Mouse (Mus musculus) neural tube, embryonic 13.5 days (tissue): Measurements from ENCODE around the gene Apon. TPM values are rescaled to one million over a fixed set of nuclear protein-coding genes. Genes with fewer than 3 reads are reported as not detected.
A peak's percentile ranks its signal among the peaks of the same experiment; 100 is the strongest.
"Not testable (repeated sequence)": the region's sequence is repeated elsewhere in the genome, so short reads cannot be mapped to it uniquely, and the experiment has no call there.

Experiments used
- ATAC-seq: fragments of 200-750 bp; cut with Nextera tagmentation; 2 replicates; pipeline ENCODE4 v1.8.0; 2017; ENCODE audit warnings: low read depth, mild to moderate bottlenecking, moderate TSS enrichment, moderate library complexity
- H3K27ac ChIP-seq: fragments of 300-500 bp; sonication (generic); replicated peaks from 2 replicates; pipeline ENCODE4 v1.5.1; 2015; ENCODE audit warnings: moderate library complexity, mild to moderate bottlenecking, inconsistent platforms
- H3K27me3 ChIP-seq: fragments of 300-500 bp; sonication (generic); 2 replicates; pipeline ENCODE4 v1.6.1; 2015; ENCODE audit warnings: mild to moderate bottlenecking, inconsistent platforms
- H3K36me3 ChIP-seq: fragments of 300-500 bp; sonication (generic); 2 replicates; pipeline ENCODE4 v1.6.1; 2015; ENCODE audit warnings: mild to moderate bottlenecking, inconsistent platforms
- H3K4me1 ChIP-seq: fragments of 300-500 bp; sonication (generic); replicated peaks from 2 replicates; pipeline ENCODE4 v1.6.1; 2015; ENCODE audit warnings: inconsistent platforms
- H3K4me2 ChIP-seq: fragments of 300-500 bp; sonication (generic); 2 replicates; pipeline ENCODE4 v1.6.1; 2015; ENCODE audit warnings: inconsistent platforms, mild to moderate bottlenecking, moderate library complexity
- H3K4me3 ChIP-seq: fragments of 300-500 bp; sonication (generic); 2 replicates; pipeline ENCODE4 v1.5.1; 2015; ENCODE audit warnings: mild to moderate bottlenecking, inconsistent platforms
- H3K9ac ChIP-seq: fragments of 300-500 bp; sonication (generic); 2 replicates; pipeline ENCODE4 v1.6.1; 2015; ENCODE audit warnings: moderate library complexity, mild to moderate bottlenecking, inconsistent platforms
- H3K9me3 ChIP-seq: fragments of 300-500 bp; sonication (generic); 2 replicates; pipeline ENCODE4 v1.6.1; 2016; ENCODE audit warnings: inconsistent platforms
- WGBS: fragments of 180-500 bp; shearing (Covaris S2); methylation state at CpG from one replicate; pipeline ENCODE4 v1.1.7; 2015; 5-methylcytosine and 5-hydroxymethylcytosine counted together
- polyA plus RNA-seq: library from polyadenylated mRNA; unstranded; fragments of >200 nt; fragmentation: Nextera tagmentation; extraction: Ambion mirVana; gene quantifications from 2 replicates; pipeline ENCODE4 v1.2.1, GENCODE M21; 2015

Gene Apon
- polyA plus RNA-seq, 1 experiment from 2014 or later: 0.32 TPM

- Histone ChIP-seq H3K4me2 (no peak overlapping the region), H3K4me3 (no peak overlapping the region), H3K27ac (no peak overlapping the region), H3K9me3 (no peaks in the 10 kb centered on the region), H3K4me1 (no peaks in the 10 kb centered on the region), H3K27me3 (no peaks in the 10 kb centered on the region), H3K9ac (no peak overlapping the region), H3K36me3 (peaks cover 84% of the 10 kb centered on the region)
- ATAC-seq: no peak
- WGBS: 90% methylated on average over 20 of the region's 20 CpGs
Observed at GRCm38 (mm10) chr10:128282886-128283450, 29.1 kb downstream of the Apon start.

DNA sequence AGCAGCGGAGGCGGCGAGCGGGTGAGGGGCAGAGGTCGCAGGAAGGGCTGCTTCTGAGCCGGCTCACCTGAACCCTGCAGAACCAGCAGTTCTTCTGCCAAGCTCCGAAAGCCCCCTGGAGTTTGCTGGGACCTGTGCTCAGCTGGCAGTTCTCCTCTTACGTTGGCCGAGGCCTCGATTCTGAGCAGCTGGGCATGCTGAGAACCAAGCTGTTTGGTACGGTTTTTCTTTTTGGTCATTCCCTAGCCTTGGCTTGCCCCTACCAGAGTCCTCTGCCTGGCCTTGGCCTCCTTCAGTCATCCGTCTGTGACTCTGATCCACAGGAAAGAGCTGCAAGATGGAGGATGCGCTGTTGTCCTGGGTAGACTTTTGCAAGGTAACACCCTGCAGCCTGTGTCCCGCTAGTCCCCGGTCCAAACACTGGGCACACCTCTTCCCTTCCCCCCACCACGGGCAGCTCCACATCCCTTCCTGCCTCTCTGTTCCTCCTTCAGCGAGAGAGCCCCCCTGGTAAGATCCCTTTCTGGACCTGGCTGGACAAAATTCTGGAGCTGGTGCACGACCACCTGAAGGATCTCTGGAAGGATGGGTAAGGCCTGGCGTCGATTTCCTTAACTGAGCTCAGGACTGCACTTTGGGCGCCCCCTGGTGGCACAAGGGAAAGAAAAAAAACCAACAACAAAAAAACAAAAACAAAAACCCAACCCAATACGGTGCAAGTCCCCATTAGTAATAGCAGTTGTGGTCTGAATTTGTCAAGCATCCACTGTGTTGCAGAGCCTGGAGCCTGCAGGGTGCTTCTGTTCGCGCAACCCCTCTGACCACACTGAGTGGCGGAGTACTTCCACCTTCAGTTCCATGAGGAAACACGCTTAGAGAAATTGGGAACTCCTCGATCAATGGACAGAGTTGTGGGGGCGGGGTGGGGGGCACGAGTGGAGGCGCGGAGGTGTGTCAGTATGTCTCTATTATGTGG is 30.0 kb downstream of the Apon start:
- ATAC-seq: peak; percentile 50; the same call in 1 of the 2 replicates
- 65% methylated on average over 31 of the region's 31 CpGs for WGBS
- H3K27me3 ChIP-seq: no peaks in the 10 kb centered on the region
- H3K9me3 ChIP-seq: no peaks in the 10 kb centered on the region
- no peak overlapping the region for H3K9ac ChIP-seq
- H3K36me3 ChIP-seq: peaks cover 83% of the 10 kb centered on the region
- H3K4me3 ChIP-seq: no peak overlapping the region
- no peak overlapping the region for H3K27ac ChIP-seq
- H3K4me1 ChIP-seq: no peaks in the 10 kb centered on the region
- H3K4me2 ChIP-seq: no peak overlapping the region

- 73% methylated on average over 1 of the region's 1 CpGs for WGBS
- H3K27ac ChIP-seq, ATAC-seq, H3K4me2 ChIP-seq, H3K9ac ChIP-seq, H3K27me3 ChIP-seq, H3K4me3 ChIP-seq, H3K9me3 ChIP-seq, H3K4me1 ChIP-seq: not testable (repeated sequence)
- H3K36me3 ChIP-seq: peaks cover 56% of the 10 kb centered on the region
Observed at GRCm38 (mm10) chr10:128290594-128290993, 36.7 kb downstream of the Apon start.

DNA sequence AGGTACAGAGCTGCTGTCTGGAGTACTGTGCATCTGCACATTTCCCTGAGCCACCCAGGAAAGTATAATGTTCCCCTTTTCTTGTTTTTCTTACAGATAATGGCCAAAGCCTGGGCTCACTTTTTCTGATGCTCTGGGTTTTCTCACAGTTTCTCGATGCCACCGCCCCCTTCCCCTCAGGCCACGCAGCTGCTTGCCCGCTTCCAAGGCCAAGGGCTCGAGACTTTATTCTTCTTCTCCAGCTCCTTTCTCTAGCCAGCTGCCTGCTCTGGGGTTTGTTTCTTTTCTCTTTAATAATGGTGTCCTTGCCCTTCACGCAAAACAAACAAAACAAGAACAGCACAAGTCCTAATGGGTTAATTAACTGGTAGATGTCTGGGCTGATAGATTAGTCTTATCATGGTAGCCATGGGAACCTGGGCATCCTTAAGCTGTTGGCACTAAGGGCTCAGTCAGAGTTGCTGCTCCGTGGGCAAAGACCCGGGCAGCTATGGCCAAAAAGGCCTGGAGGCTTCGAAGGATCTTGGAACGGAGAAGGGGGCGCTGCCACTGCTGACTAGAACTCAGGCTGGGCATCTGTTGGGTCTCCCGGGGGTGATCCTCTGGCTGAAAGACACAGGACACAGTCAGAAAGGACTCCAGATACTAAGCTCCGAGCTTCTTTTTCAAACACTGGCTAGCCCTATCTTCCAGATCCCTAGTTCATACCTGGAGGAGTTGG is 42.6 kb downstream of the Apon start:
- Histone ChIP-seq H3K4me2 (no peak overlapping the region), H3K4me1 (peaks cover 17% of the 10 kb centered on the region), H3K36me3 (peaks cover 14% of the 10 kb centered on the region), H3K9ac (0 out of 2 replicates have a peak overlapping the region, but pooled peaks have one; percentile 26), H3K27me3 (no peaks in the 10 kb centered on the region), H3K9me3 (no peaks in the 10 kb centered on the region), H3K4me3 (no peak overlapping the region), H3K27ac (no peak overlapping the region)
- WGBS: 64% methylated on average over 13 of the region's 13 CpGs
- no peak for ATAC-seq

- Histone ChIP-seq H3K9me3 (no peaks in the 10 kb centered on the region), H3K4me2 (no peak overlapping the region), H3K27me3 (no peaks in the 10 kb centered on the region), H3K27ac (no peak overlapping the region), H3K4me3 (no peak overlapping the region), H3K9ac (no peak overlapping the region), H3K36me3 (peaks cover 7% of the 10 kb centered on the region), H3K4me1 (peaks cover 19% of the 10 kb centered on the region)
- 80% methylated on average over 4 of the region's 4 CpGs for WGBS
- no peak for ATAC-seq
Observed at GRCm38 (mm10) chr10:128297221-128297620, 43.3 kb downstream of the Apon start.

- H3K27ac ChIP-seq: no peak overlapping the region
- H3K9ac ChIP-seq: no peak overlapping the region
- 71% methylated on average over 11 of the region's 11 CpGs for WGBS
- ATAC-seq: no peak
- peaks cover 23% of the 10 kb centered on the region for H3K4me1 ChIP-seq
- no peaks in the 10 kb centered on the region for H3K9me3 ChIP-seq
- no peaks in the 10 kb centered on the region for H3K27me3 ChIP-seq
- peaks cover 3% of the 10 kb centered on the region; the same call in 1 of the 2 replicates for H3K36me3 ChIP-seq
- no peak overlapping the region for H3K4me2 ChIP-seq
- H3K4me3 ChIP-seq: no peak overlapping the region
Observed at GRCm38 (mm10) chr10:128297622-128298021, 43.7 kb downstream of the Apon start.

- Histone ChIP-seq H3K9ac (no peak overlapping the region), H3K36me3 (no peaks in the 10 kb centered on the region), H3K4me3 (no peak overlapping the region), H3K4me2 (no peak overlapping the region), H3K27me3 (no peaks in the 10 kb centered on the region), H3K4me1 (peaks cover 23% of the 10 kb centered on the region), H3K9me3 (no peaks in the 10 kb centered on the region), H3K27ac (no peak overlapping the region)
- no peak for ATAC-seq
- WGBS: 72% methylated on average over 6 of the region's 6 CpGs
Observed at GRCm38 (mm10) chr10:128298243-128298642, 44.3 kb downstream of the Apon start.

DNA sequence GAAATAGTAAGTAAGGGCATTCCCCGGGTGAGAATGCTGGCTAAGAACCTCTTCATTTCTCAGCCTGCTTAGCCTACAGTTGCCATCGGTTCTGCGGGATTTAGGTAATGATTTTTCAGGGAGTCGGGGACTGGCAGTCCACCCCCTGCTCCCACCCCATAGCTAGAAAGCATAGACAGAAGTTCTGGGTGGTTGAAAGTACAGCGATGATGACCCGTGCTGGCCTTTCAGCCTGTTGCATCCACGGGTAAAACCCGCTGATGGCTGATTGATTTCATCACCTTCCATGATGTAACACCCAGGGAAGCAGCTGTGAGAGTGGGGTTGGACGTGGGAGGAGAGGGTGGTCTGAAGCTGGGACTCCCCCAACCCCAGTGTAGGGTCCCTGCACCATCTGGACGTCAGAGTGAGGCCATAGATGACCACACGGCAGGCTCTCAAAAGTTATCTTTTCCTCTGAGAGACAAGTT is 44.8 kb downstream of the Apon start, which contains the start of gene Il23a:
TSS of gene Il23a (minus strand) at position 51 of the 470 bp plus-strand sequence.
- peaks cover 25% of the 10 kb centered on the region for H3K4me1 ChIP-seq
- H3K36me3 ChIP-seq: no peaks in the 10 kb centered on the region
- ATAC-seq: no peak
- H3K4me2 ChIP-seq: no peak within 1 kb of the TSS
- H3K27me3 ChIP-seq: no peaks in the 10 kb centered on the region
- no peak within 1 kb of the TSS for H3K9ac ChIP-seq
- H3K27ac ChIP-seq: no peak within 1 kb of the TSS
- no peak within 1 kb of the TSS for H3K4me3 ChIP-seq
- 83% methylated on average over 11 of the region's 11 CpGs for WGBS
- H3K9me3 ChIP-seq: no peaks in the 10 kb centered on the region

DNA sequence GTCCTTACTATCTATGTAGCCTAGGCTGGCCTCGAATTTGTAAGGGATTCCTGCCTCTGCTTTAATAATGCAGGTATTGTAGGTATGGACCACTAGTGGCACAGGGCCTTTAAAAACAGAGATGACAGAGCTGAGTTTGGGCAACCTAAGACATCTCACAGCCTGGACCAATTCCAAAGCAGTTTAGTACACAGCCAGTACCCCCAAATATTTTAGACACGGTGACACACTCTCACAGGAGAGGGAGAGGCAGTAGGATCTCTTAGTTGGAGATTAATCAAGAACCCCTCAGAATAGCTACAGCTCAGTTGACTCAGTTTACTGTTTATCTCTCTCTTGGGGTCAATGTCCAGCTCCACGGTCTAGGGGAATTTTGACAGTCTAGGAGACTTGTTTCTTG is 48.5 kb downstream of the Apon start:
- peak overlapping the region; percentile 68 for H3K4me2 ChIP-seq
- H3K27me3 ChIP-seq: no peaks in the 10 kb centered on the region
- H3K4me3 ChIP-seq: peak overlapping the region; percentile 59
- 0 out of 2 replicates have a peak, but pooled peaks cover 12% of the 10 kb centered on the region for H3K36me3 ChIP-seq
- H3K9ac ChIP-seq: peak overlapping the region; percentile 91
- H3K4me1 ChIP-seq: peaks cover 24% of the 10 kb centered on the region
- no peaks in the 10 kb centered on the region for H3K9me3 ChIP-seq
- peak overlapping the region; percentile 94 for H3K27ac ChIP-seq
- WGBS: 35% methylated on average over 3 of the region's 3 CpGs
- ATAC-seq: no peak

DNA sequence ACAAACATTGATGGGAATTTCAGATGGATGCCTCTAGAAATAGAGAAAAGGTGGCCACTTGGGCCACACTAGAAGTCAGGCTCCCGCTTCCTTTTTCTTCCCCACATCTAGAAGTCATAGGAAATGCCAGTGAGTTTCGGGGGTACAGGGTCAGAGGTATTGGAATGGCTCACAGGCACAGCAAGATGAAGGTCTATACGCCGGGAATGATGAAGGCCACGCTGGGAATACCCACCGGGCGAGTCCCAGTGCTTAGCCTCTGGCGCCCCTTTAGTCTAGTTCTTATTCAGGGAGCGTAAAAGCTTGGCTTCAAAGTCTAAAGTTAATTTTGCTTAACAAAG is 48.9 kb downstream of the Apon start:
- peaks cover 20% of the 10 kb centered on the region for H3K4me1 ChIP-seq
- peak overlapping the region; percentile 94 for H3K27ac ChIP-seq
- ATAC-seq: peak; percentile 54
- 0 out of 2 replicates have a peak, but pooled peaks cover 12% of the 10 kb centered on the region for H3K36me3 ChIP-seq
- peak overlapping the region; percentile 91 for H3K9ac ChIP-seq
- no peaks in the 10 kb centered on the region for H3K27me3 ChIP-seq
- no peaks in the 10 kb centered on the region for H3K9me3 ChIP-seq
- peak overlapping the region; percentile 68 for H3K4me2 ChIP-seq
- H3K4me3 ChIP-seq: peak overlapping the region; percentile 59
- WGBS: under 1% methylated on average over 9 of the region's 9 CpGs

DNA sequence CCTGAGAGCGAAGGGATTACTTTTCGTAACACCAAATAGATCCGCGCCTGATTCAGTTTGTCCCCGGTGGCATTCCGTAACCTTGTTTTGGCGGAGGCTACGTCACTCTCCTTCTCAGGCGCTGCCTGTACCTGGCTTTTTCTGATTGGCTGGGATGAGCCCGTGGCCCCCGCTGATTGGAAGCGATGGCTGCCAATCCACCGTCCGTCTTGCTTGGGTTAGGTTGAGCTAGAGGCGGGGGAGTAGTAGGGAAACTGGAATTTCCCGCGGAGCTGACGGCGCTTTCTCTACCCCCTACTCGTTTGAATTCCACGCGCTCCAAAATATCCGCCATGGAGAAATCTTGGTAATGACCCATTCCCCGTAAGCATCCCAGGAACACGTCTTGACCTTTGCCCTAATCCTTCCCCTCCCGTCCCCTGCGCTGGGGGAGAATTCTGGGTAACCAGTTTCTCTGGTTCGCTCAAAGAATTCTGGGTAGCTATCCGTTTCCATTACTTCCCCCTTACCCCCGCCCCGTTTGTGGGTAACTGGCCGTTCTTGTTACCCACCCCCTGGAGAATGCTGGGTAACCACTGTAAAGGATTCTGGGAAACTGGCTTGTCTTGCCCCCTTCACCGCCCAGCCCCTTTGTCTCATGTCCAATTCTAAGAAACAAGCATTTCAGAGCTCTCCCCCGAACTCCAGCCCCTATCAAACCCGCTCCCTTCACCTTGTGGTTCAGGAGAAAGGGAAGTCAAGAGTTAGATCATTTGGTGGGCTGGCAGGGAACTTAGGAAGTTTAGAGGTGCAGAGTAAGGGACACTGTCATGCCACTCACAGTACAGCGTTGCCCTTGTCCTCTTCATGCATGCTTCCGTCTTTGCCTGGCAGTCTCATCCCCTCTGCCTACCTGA is 49.5 kb downstream of the Apon start, which contains the start of gene Pan2:
TSS of gene Pan2 (plus strand) at position 210 of the 896 bp plus-strand sequence.
- 2% methylated on average over 37 of the region's 37 CpGs for WGBS
- H3K27ac ChIP-seq: peak within 1 kb of the TSS; percentile 94

More for the DNA sequence above, 49.5 kb downstream of the Apon start, which contains the start of gene Pan2:
- ATAC-seq: peak; percentile 99
- Histone ChIP-seq H3K4me3 (peak within 1 kb of the TSS; percentile 59), H3K9ac (peak within 1 kb of the TSS; percentile 91), H3K27me3 (no peaks in the 10 kb centered on the region), H3K4me1 (peaks cover 17% of the 10 kb centered on the region), H3K9me3 (no peaks in the 10 kb centered on the region), H3K4me2 (peak within 1 kb of the TSS; percentile 68), H3K36me3 (peaks cover 18% of the 10 kb centered on the region)
